Mouse (Mus musculus): ENCODE measurements around the gene Astn2.

The Astn2 gene

GRCm38 (mm10) chr4:66310315-66311020, 93.9 kb downstream of the Astn2 start:
- DNase-seq: no peak

GRCm38 (mm10) chr4:66306377-66306776, 98.0 kb downstream of the Astn2 start:
- no peak for DNase-seq

GRCm38 (mm10) chr4:66302686-66303310, 101.6 kb downstream of the Astn2 start:
- DNase-seq: no peak

GRCm38 (mm10) chr4:66285034-66285433, 119.4 kb downstream of the Astn2 start:
- DNase-seq: no peak

GRCm38 (mm10) chr4:66276096-66276495, 128.3 kb downstream of the Astn2 start:
- DNase-seq: no peak

GRCm38 (mm10) chr4:66271550-66272117, 132.8 kb downstream of the Astn2 start:
- no peak for DNase-seq

- DNase-seq: no peak
These were observed 140.4 kb downstream of the Astn2 start for GRCm38 (mm10) chr4:66264031-66264430.

GRCm38 (mm10) chr4:66261276-66261675, 143.1 kb downstream of the Astn2 start:
- DNase-seq: no peak

GRCm38 (mm10) chr4:66258905-66259304, 145.5 kb downstream of the Astn2 start:
- no peak for DNase-seq

- DNase-seq: no peak
These were observed 149.5 kb downstream of the Astn2 start for GRCm38 (mm10) chr4:66254695-66255492.

- DNase-seq: no peak
These were observed 155.9 kb downstream of the Astn2 start for GRCm38 (mm10) chr4:66248521-66248920.

- DNase-seq: no peak
These were observed 161.7 kb downstream of the Astn2 start for GRCm38 (mm10) chr4:66242683-66243082.

- no peak for DNase-seq
These were observed 171.6 kb downstream of the Astn2 start for GRCm38 (mm10) chr4:66232799-66233198.

- no peak for DNase-seq
These were observed 172.1 kb downstream of the Astn2 start for GRCm38 (mm10) chr4:66232350-66232749.

GRCm38 (mm10) chr4:66230735-66231134, 173.7 kb downstream of the Astn2 start:
- DNase-seq: no peak

GRCm38 (mm10) chr4:66222602-66223317, 181.7 kb downstream of the Astn2 start:
- DNase-seq: no peak

- DNase-seq: no peak
These were observed 189.2 kb downstream of the Astn2 start for GRCm38 (mm10) chr4:66215170-66215618.

GRCm38 (mm10) chr4:66189636-66190035, 214.8 kb downstream of the Astn2 start:
- DNase-seq: no peak

GRCm38 (mm10) chr4:66175887-66176533, 228.4 kb downstream of the Astn2 start:
- no peak for DNase-seq

- DNase-seq: no peak
These were observed 232.8 kb downstream of the Astn2 start for GRCm38 (mm10) chr4:66171583-66171982.

GRCm38 (mm10) chr4:66170787-66171186, 233.6 kb downstream of the Astn2 start:
- DNase-seq: no peak

- no peak for DNase-seq
These were observed 234.9 kb downstream of the Astn2 start for GRCm38 (mm10) chr4:66169485-66169884.
